Mouse (Mus musculus) thymus, adult 2 months (tissue): ENCODE measurements around the gene Hdx. TPM values are rescaled to one million over a fixed set of nuclear protein-coding genes. Genes with fewer than 3 reads are reported as not detected.

ENCODE experiments used
- DNase-seq: peaks from one replicate; pipeline ENCODE4 v3.0.0; 2021
- H3K27ac ChIP-seq: fragments of 200-500 bp; 2 replicates; pipeline ENCODE4 v1.5.1; 2012; ENCODE audit warnings: low read length, control low read depth; ENCODE audit not compliant: control insufficient read depth, insufficient read depth
- H3K27me3 ChIP-seq: fragments of 200-500 bp; 2 replicates; pipeline ENCODE4 v1.6.1; 2012; ENCODE audit warnings: mild to moderate bottlenecking, low read length, moderate library complexity, mixed read lengths; ENCODE audit not compliant: control insufficient read depth, insufficient read depth
- H3K36me3 ChIP-seq: fragments of 200-500 bp; 2 replicates; pipeline ENCODE4 v1.6.1; 2012; ENCODE audit warnings: mild to moderate bottlenecking, low read length, moderate library complexity; ENCODE audit not compliant: control insufficient read depth, insufficient read depth
- H3K4me1 ChIP-seq: fragments of 200-500 bp; replicated peaks from 2 replicates; pipeline ENCODE4 v1.6.1; 2012; ENCODE audit warnings: low read length; ENCODE audit not compliant: control insufficient read depth, insufficient read depth
- H3K4me3 ChIP-seq: fragments of 200-500 bp; 2 replicates; pipeline ENCODE4 v1.5.1; 2012; ENCODE audit warnings: mild to moderate bottlenecking, low read length, control low read depth, moderate library complexity; ENCODE audit not compliant: control insufficient read depth, insufficient read depth
- CTCF ChIP-seq: fragments of 200-500 bp; IDR thresholded peaks from 2 replicates; pipeline ENCODE4 v1.5.1; 2012; ENCODE audit warnings: mild to moderate bottlenecking, control low read depth, low read length, moderate library complexity, borderline replicate concordance; ENCODE audit not compliant: control insufficient read depth, poor library complexity, insufficient read depth; ENCODE audit errors: extremely low read depth
- POLR2A ChIP-seq: fragments of 200-500 bp; IDR thresholded peaks from 2 replicates; pipeline ENCODE4 v1.6.1; 2012; ENCODE audit warnings: mild to moderate bottlenecking, low read length, control low read depth, moderate library complexity; ENCODE audit not compliant: control insufficient read depth, poor library complexity, insufficient read depth; ENCODE audit errors: extremely low read depth
- WGBS: fragments of 180-500 bp; shearing (Covaris S2); methylation state at CpG from one replicate; pipeline ENCODE4 v1.1.7; 2018; 5-methylcytosine and 5-hydroxymethylcytosine counted together
- polyA plus RNA-seq: library from polyadenylated mRNA; depleted of rRNA; stranded (reverse); fragments of >200 nt; gene quantifications from 2 replicates; pipeline ENCODE4 v1.2.3, GENCODE M21; 2012; rRNA removed

Hdx gene
- polyA plus RNA-seq, 1 experiment, result 0.13 TPM

GRCm38 (mm10) chrX:111640616-111641015, 56.3 kb downstream of the Hdx start:
- Histone ChIP-seq H3K27ac (no peak overlapping the region), H3K4me3 (no peak overlapping the region), H3K36me3 (no peaks in the 10 kb centered on the region), H3K27me3 (no peaks in the 10 kb centered on the region), H3K4me1 (no peaks in the 10 kb centered on the region)
- TF ChIP-seq CTCF (no peak), POLR2A (no peak)
- DNase-seq, result no peak
- WGBS, result 93% methylated on average over 5 of the region's 5 CpGs

GRCm38 (mm10) chrX:111597631-111598161, 99.2 kb downstream of the Hdx start:
- Histone ChIP-seq H3K4me3 (no peak overlapping the region), H3K27ac (no peak overlapping the region), H3K27me3 (no peaks in the 10 kb centered on the region), H3K4me1 (no peaks in the 10 kb centered on the region), H3K36me3 (no peaks in the 10 kb centered on the region)
- DNase-seq, result no peak
- 93% methylated on average over 2 of the region's 2 CpGs for WGBS
- TF ChIP-seq POLR2A (no peak), CTCF (no peak)

GRCm38 (mm10) chrX:111587616-111588015, 109.3 kb downstream of the Hdx start:
- H3K4me3 ChIP-seq, result no peak overlapping the region
- no peaks in the 10 kb centered on the region for H3K27me3 ChIP-seq
- 84% methylated on average over 4 of the region's 4 CpGs for WGBS
- DNase-seq, result no peak
- no peaks in the 10 kb centered on the region for H3K36me3 ChIP-seq
- TF ChIP-seq POLR2A (no peak), CTCF (no peak)
- H3K27ac ChIP-seq, result no peak overlapping the region
- no peaks in the 10 kb centered on the region for H3K4me1 ChIP-seq

- WGBS, result 95% methylated on average over 2 of the region's 2 CpGs
- no peaks in the 10 kb centered on the region for H3K4me1 ChIP-seq
- H3K27me3 ChIP-seq, result no peaks in the 10 kb centered on the region
- H3K4me3 ChIP-seq, result no peak overlapping the region
- H3K27ac ChIP-seq, result no peak overlapping the region
- TF ChIP-seq CTCF, result no peak
- TF ChIP-seq POLR2A, result no peak
- no peaks in the 10 kb centered on the region for H3K36me3 ChIP-seq
- DNase-seq, result no peak
These were observed 119.8 kb downstream of the Hdx start for GRCm38 (mm10) chrX:111577044-111577443.

GRCm38 (mm10) chrX:111537859-111538258, 159.0 kb downstream of the Hdx start, which contains the start of gene Rps6ka6:
Rps6ka6 (minus strand) TSS chrX:111537959.
- Histone ChIP-seq H3K4me1 (no peaks in the 10 kb centered on the region), H3K27ac (no peak within 1 kb of the TSS), H3K36me3 (no peaks in the 10 kb centered on the region), H3K27me3 (no peaks in the 10 kb centered on the region), H3K4me3 (no peak within 1 kb of the TSS)
- TF ChIP-seq POLR2A (no peak), CTCF (no peak)
- 72% methylated on average over 10 of the region's 10 CpGs for WGBS
- no peak for DNase-seq

Other genes starting within 250 kb of the Hdx start
- gene Rps6ka6, start 159.1 kb downstream of the Hdx start, polyA plus RNA-seq, result 0.11 and 0.15 TPM in 2 replicates
- not detected in 2 replicates for gene Gm45194, start 194.3 kb upstream of the Hdx start, polyA plus RNA-seq